Comparison of ENCODE assay signal across 9 mouse cellular contexts in the genomic region with DNA sequence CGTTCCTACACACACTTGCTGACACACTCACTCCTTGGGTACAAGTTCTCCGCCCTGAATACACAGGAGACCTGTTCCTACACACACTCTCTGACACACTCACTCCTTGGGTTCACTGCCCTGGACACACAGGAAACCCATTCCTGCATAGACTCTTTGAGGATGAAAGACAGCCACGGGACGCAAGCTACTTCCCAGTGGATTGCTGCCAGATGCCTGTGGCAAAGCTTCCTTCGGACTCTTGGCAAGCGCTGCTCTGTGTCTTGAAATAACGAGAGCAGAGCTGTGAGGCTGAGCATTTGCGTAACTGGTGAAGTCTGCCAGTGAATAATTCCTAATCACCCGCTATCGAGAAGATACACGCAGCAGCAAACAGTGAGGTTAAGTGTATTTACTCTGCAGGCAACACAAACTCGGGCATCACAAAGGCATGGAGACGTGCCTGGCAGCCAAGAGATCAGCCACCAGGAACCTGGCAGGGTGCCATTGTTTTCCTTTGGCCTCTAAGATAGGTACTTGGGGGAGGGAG. TPM values are rescaled to one million over a fixed set of nuclear protein-coding genes. Genes with fewer than 3 reads are reported as not detected.
DNase-seq lines count a peak whose midpoint lies in the region; ATAC-seq and TF ChIP-seq lines count a peak whose summit lies in the region.
"Had no signal": no experiment of that assay in that cellular context is flagged by ENCODE, and none has a peak within 500 bp of the region (broad histone marks: within the 10 kb centered on the region; RNA-seq: fewer than 3 reads in every experiment).

No protein-coding gene starts in this region.

- no peaks in the 10 kb centered on the region for H3K9me3 ChIP-seq in hindbrain, embryonic 13.5 days
- no peaks in the 10 kb centered on the region for H3K9me3 ChIP-seq in hindbrain, embryonic 11.5 days (ENCODE audit: control insufficient read depth, low read length)
- H3K9me3 ChIP-seq in kidney, embryonic 15.5 days (replicated peaks) = no peaks in the 10 kb centered on the region

- no peak overlapping the region for H3K9ac ChIP-seq in hindbrain, embryonic 13.5 days
- no peak overlapping the region for H3K9ac ChIP-seq in hindbrain, embryonic 11.5 days (ENCODE audit: low read depth, low read length)
- no peak overlapping the region for H3K9ac ChIP-seq in kidney, embryonic 15.5 days
- no peak overlapping the region for H3K9ac ChIP-seq in liver, adult 2 months (ENCODE audit: low read depth, low read length)

- H3K36me3 ChIP-seq in hindbrain, embryonic 13.5 days = peaks cover 49% of the 10 kb centered on the region
- H3K36me3 ChIP-seq in hindbrain, embryonic 11.5 days (ENCODE audit: control insufficient read depth, insufficient read depth, low read length) = peaks cover 11% of the 10 kb centered on the region
- H3K36me3 ChIP-seq in kidney, embryonic 15.5 days = peaks cover 80% of the 10 kb centered on the region
- no peaks in the 10 kb centered on the region for H3K36me3 ChIP-seq in liver, adult 2 months (ENCODE audit: control insufficient read depth, insufficient read depth, low read length)

- no peak overlapping the region for H3K4me3 ChIP-seq in hindbrain, embryonic 13.5 days
- no peak overlapping the region for H3K4me3 ChIP-seq in hindbrain, embryonic 11.5 days (ENCODE audit: low read depth, low read length)
- no peak overlapping the region for H3K4me3 ChIP-seq in kidney, embryonic 15.5 days (replicated peaks)
- no peak overlapping the region for H3K4me3 ChIP-seq in liver, adult 2 months (ENCODE audit: insufficient read depth, low read depth, low read length)

- peak overlapping the region; percentile 40 for H3K27ac ChIP-seq in hindbrain, embryonic 13.5 days
- H3K27ac ChIP-seq in hindbrain, embryonic 11.5 days (ENCODE audit: low read depth, low read length) = no peak overlapping the region
- peak overlapping the region; percentile 45; the same call in 1 of the 2 replicates for H3K27ac ChIP-seq in kidney, embryonic 15.5 days
- H3K27ac ChIP-seq in liver, adult 2 months (replicated peaks; ENCODE audit: insufficient read depth, low read depth, low read length) = no peak overlapping the region

- WGBS in hindbrain, embryonic 13.5 days = 57% methylated on average over 13 of the region's 13 CpGs
- whole genome bisulfite sequencing in hindbrain, embryonic 11.5 days = 74% methylated on average over 13 of the region's 13 CpGs
- WGBS in kidney, embryonic 15.5 days = 64% methylated on average over 13 of the region's 13 CpGs
- 6% methylated on average over 13 of the region's 13 CpGs for WGBS in liver, adult 2 months

- no peak overlapping the region for H3K4me2 ChIP-seq in hindbrain, embryonic 13.5 days
- no peak overlapping the region for H3K4me2 ChIP-seq in hindbrain, embryonic 11.5 days (replicated peaks; ENCODE audit: low read depth, low read length)
- no peak overlapping the region for H3K4me2 ChIP-seq in kidney, embryonic 15.5 days

- H3K27me3 ChIP-seq in hindbrain, embryonic 13.5 days = no peaks in the 10 kb centered on the region
- H3K27me3 ChIP-seq in hindbrain, embryonic 11.5 days (ENCODE audit: control insufficient read depth, insufficient read depth, low read length) = no peaks in the 10 kb centered on the region
- H3K27me3 ChIP-seq in kidney, embryonic 15.5 days = no peaks in the 10 kb centered on the region
- H3K27me3 ChIP-seq in liver, adult 2 months (ENCODE audit: control insufficient read depth, insufficient read depth, low read length) = no peaks in the 10 kb centered on the region
- H3K27me3 ChIP-seq: CH12.LX had no signal

- TF ChIP-seq CTCF in liver, adult 2 months (IDR thresholded peaks at IDR 0.05; ENCODE audit: low read depth, low read length) = no peak

- DNase-seq in hindbrain, embryonic 11.5 days (ENCODE audit: low spot score) = no peak
- peak; percentile 90 to 92 for DNase-seq in cerebellum, postnatal 10 days
- peak; percentile 89 for DNase-seq in gonadal fat pad, adult 2 months (ENCODE audit: low read depth)
- peak; percentile 91 for DNase-seq in liver, adult 2 months (ENCODE audit: extremely low read depth, low read depth, low spot score)
- DNase-seq in right cerebral cortex, adult 18-20 months = peak; percentile 75

- H3K4me1 ChIP-seq in hindbrain, embryonic 13.5 days (replicated peaks) = peaks cover 14% of the 10 kb centered on the region
- no peaks in the 10 kb centered on the region for H3K4me1 ChIP-seq in hindbrain, embryonic 11.5 days (replicated peaks; ENCODE audit: control insufficient read depth, insufficient read depth, low read length)
- H3K4me1 ChIP-seq in kidney, embryonic 15.5 days = peaks cover 13% of the 10 kb centered on the region; the same call in 1 of the 2 replicates
- H3K4me1 ChIP-seq in liver, adult 2 months (ENCODE audit: control insufficient read depth, insufficient read depth, low read length) = peaks cover 7% of the 10 kb centered on the region; the same call in 1 of the 2 replicates

- no peaks in the 10 kb centered on the region for H3K79me2 ChIP-seq in liver, adult 2 months (ENCODE audit: control insufficient read depth, insufficient read depth, low read length)

- no peak for ATAC-seq in hindbrain, embryonic 13.5 days (ENCODE audit: low FRiP score)
- ATAC-seq in hindbrain, embryonic 11.5 days (ENCODE audit: low FRiP score) = no peak
- no peak for ATAC-seq in kidney, embryonic 15.5 days (replicated peaks; ENCODE audit: low FRiP score)
- ATAC-seq in megakaryocyte, adult 5-6 weeks (ENCODE audit: poor library complexity, severe bottlenecking) = no peak

- no peak for TF ChIP-seq POLR2A in liver, adult 2 months (IDR thresholded peaks at IDR 0.05; ENCODE audit: extremely low read depth, insufficient read depth, low read length)

RNA-seq across cellular contexts. Expression of a gene that starts 23.4 kb away (rescaled TPM):
- 60.7 and 73.6 TPM in 2 replicates for polyA plus RNA-seq in hindbrain, embryonic 13.5 days (2015; fragmentation: Nextera tagmentation; extraction: Ambion mirVana)
- polyA plus RNA-seq in hindbrain, embryonic 11.5 days (2014; fragmentation: Nextera tagmentation; extraction: Ambion mirVana) = 56.2 and 57.9 TPM in 2 replicates
- polyA plus RNA-seq in gonadal fat pad, adult 2 months (2012; rRNA removed) = 15.7 and 21.5 TPM in 2 replicates
- 77.6 and 79.6 TPM in 2 replicates for polyA plus RNA-seq in kidney, embryonic 15.5 days (2015; fragmentation: Nextera tagmentation; extraction: Ambion mirVana)
- total RNA-seq in liver, adult 2 months (2014; rRNA removed) = 27.9 and 28.5 TPM in 2 replicates
- 20.5 and 24.0 TPM in 2 replicates for polyA plus RNA-seq in liver, adult 2 months (2012; rRNA removed)
- total RNA-seq in megakaryocyte, adult 5-6 weeks (2015) = 25.9 and 38.8 TPM in 2 replicates
- total RNA-seq in megakaryocyte, adult 5-6 weeks (2017) = 15.8 and 17.0 TPM in 2 replicates

Comparison
In these comparisons a context has a peak if more than half of its experiments do, and no peak if none do; other contexts are left out.
1. H3K27ac ChIP-seq: peak in hindbrain, embryonic 13.5 days (single experiment) and kidney, embryonic 15.5 days (single experiment); none in hindbrain, embryonic 11.5 days (single experiment) and liver, adult 2 months (single experiment).